Mouse (Mus musculus) brain, embryonic 14.5 days (tissue): ENCODE measurements around the gene Lrrc36. TPM values are rescaled to one million over a fixed set of nuclear protein-coding genes. Genes with fewer than 3 reads are reported as not detected.
A peak's percentile ranks its signal among the peaks of the same experiment; 100 is the strongest.

Experiments used
- DNase-seq: peaks from one replicate; pipeline ENCODE4 v3.0.0-alpha.2; 2011; ENCODE audit warnings: low read depth
- CTCF ChIP-seq: fragments of 200-500 bp; IDR thresholded peaks from 2 replicates; pipeline ENCODE4 v1.5.1; 2012; ENCODE audit warnings: inconsistent platforms, mild to moderate bottlenecking, moderate library complexity, borderline replicate concordance; ENCODE audit not compliant: insufficient read depth, insufficient read length; ENCODE audit errors: extremely low read depth
- POLR2A ChIP-seq: fragments of 200-500 bp; IDR thresholded peaks from 2 replicates; pipeline ENCODE4 v1.6.1; 2012; ENCODE audit warnings: mild to moderate bottlenecking, inconsistent platforms, borderline replicate concordance; ENCODE audit not compliant: poor library complexity, insufficient read depth, insufficient read length, severe bottlenecking; ENCODE audit errors: extremely low read depth
- polyA plus RNA-seq: library from polyadenylated mRNA; depleted of rRNA; stranded (reverse); fragments of >200 nt; gene quantifications from 2 replicates; pipeline ENCODE4 v1.2.3, GENCODE M21; 2012

Gene Lrrc36
- polyA plus RNA-seq, 1 experiment, result 1.4 TPM

GRCm38 (mm10) chr8:105450977-105451376 is 37.6 kb downstream of the Lrrc36 start:
- peak; percentile 36 for DNase-seq
- TF ChIP-seq CTCF (no peak), POLR2A (no peak)

GRCm38 (mm10) chr8:105451903-105452603 is 38.7 kb downstream of the Lrrc36 start:
- no peak for TF ChIP-seq POLR2A
- no peak for TF ChIP-seq CTCF
- no peak for DNase-seq

- no peak for TF ChIP-seq POLR2A
- no peak for TF ChIP-seq CTCF
- DNase-seq, result no peak
These were observed 39.9 kb downstream of the Lrrc36 start for GRCm38 (mm10) chr8:105453296-105453695.

GRCm38 (mm10) chr8:105454088-105454487 is 40.7 kb downstream of the Lrrc36 start:
- TF ChIP-seq POLR2A (no peak), CTCF (no peak)
- DNase-seq, result no peak

- no peak for DNase-seq
- TF ChIP-seq CTCF (no peak), POLR2A (no peak)
These were observed 41.8 kb downstream of the Lrrc36 start for GRCm38 (mm10) chr8:105455218-105455617.

- TF ChIP-seq POLR2A (no peak), CTCF (no peak)
- no peak for DNase-seq
These were observed 47.9 kb downstream of the Lrrc36 start for GRCm38 (mm10) chr8:105461085-105461803.

- DNase-seq, result no peak
- TF ChIP-seq CTCF (no peak), POLR2A (no peak)
These were observed 51.2 kb downstream of the Lrrc36 start for GRCm38 (mm10) chr8:105464595-105464994.

GRCm38 (mm10) chr8:105466246-105466645 is 52.9 kb downstream of the Lrrc36 start:
- no peak for DNase-seq
- TF ChIP-seq CTCF (no peak), POLR2A (no peak)

GRCm38 (mm10) chr8:105466700-105467291 is 53.4 kb downstream of the Lrrc36 start:
- DNase-seq, result peak; percentile 89
- no peak for TF ChIP-seq CTCF
- TF ChIP-seq POLR2A, result no peak

- DNase-seq, result no peak
- TF ChIP-seq CTCF (no peak), POLR2A (no peak)
These were observed 54.1 kb downstream of the Lrrc36 start for GRCm38 (mm10) chr8:105467396-105467985.
